Mouse (Mus musculus) kidney, adult 10 weeks (tissue): ENCODE data around the gene Josd1. TPM values are rescaled to one million over a fixed set of nuclear protein-coding genes. Genes with fewer than 3 reads are reported as not detected.

Source experiments
- polyA plus RNA-seq: library from polyadenylated mRNA; stranded (reverse); fragments of 350-450 nt; fragmentation: Illumina TruSeq; extraction: RNeasy Lipid Tissue Mini Kit (QIAGEN cat#74804); gene quantifications from one replicate; pipeline ENCODE4 v1.2.3, GENCODE M21; 2014; ENCODE audit warnings: low read depth, low replicate concordance

Josd1 gene
- 10.3 TPM for polyA plus RNA-seq

DNA sequence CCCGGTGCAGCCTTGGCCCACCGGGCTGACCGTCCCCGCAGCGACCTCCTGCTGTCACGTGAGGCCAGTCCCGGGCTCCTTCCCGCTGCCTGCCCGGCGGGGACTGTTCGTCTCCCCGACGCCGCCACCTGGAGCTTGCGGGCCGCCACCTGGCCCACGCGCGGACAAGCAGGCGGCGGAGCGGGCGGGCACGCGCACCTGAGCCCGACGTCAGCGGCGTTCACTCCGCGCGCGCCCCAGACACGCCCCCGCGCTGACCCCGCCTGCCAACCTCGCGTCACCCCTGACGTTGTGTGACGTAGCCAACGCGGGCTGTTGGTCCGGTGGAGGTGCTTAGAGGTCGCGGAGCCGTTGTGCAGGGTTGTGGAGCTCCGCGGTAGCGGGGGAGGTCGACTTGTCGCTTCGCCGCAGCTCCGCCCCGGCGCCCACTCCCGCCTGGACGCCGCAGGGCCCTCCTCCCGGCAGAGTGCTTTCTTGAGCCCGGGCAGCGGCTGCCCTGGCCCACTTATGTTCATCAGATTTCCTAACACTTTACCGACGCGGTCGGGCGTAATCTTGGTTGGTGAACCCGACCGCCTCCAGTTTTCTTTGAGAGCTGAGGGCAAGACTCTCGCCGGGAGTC, at the start of gene Josd1:
TSS of gene Josd1 (minus strand) at position 274 of the 622 bp plus-strand sequence.

DNA sequence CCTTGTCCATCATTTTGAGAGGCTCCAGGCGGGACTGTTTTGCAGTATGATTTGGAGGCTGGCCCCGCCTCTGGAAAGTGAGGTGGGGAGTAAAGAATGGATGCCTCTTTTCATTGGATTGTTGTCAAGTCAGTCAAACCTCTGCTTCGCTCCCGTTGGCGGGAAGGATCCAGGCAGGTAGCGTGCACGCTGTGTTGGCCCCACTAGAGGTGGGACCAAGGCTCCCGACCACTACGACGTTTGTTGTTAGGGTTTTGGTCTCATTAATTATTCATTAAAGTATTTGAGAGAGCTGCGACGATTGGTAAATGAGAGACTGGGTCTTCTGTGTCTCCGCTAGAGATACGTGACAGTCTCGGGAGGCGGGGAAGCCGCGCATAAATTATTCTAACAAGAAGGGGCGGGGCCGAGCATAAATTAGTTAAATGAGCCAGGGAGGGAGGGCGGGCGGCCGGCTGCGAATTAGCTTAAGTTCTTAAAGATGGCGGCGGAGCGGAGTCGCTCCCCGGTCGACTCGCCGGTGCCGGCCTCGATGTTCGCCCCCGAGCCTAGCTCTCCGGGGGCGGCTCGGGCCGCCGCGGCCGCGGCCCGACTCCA, 2.8 kb upstream of the Josd1 start, which contains the start of gene Gtpbp1:
TSS of gene Gtpbp1 (plus strand) at position 420 of the 597 bp plus-strand sequence.

DNA sequence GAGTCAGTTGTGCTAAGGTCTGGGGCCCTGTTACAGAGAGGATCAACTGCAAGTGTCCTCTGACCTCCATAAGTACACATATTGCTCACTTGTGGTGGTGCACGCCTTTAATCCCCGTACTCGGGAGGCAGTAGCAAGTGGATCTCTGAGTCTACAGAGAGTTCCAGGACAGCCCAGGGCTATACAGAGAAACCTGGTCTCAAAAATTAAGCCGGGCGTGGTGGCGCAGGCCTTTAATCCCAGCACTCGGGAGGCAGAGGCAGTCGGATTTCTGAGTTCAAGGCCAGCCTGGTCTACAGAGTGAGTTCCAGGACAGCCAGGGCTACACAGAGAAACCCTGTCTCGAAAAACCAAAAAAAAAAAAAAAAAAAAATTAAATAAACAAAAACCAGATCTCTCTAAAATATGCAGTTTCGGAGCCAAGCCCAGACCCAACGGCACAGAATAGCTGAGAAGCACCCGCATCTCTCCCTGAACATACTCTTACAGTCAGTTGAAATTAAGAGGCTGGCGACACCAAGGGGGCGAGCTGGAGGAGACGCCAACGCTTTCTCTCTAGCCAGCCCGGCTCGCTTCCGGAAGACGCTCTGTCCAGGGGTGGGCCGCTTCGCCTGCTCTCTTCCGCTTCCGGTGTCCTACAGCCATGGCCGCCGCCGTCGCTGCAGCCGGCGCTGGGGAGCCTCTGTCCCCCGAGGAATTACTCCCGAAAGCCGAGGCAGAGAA, 17.3 kb downstream of the Josd1 start, which contains the start of gene Tomm22:
TSS of gene Tomm22 (plus strand) at position 613 of the 723 bp plus-strand sequence.

DNA sequence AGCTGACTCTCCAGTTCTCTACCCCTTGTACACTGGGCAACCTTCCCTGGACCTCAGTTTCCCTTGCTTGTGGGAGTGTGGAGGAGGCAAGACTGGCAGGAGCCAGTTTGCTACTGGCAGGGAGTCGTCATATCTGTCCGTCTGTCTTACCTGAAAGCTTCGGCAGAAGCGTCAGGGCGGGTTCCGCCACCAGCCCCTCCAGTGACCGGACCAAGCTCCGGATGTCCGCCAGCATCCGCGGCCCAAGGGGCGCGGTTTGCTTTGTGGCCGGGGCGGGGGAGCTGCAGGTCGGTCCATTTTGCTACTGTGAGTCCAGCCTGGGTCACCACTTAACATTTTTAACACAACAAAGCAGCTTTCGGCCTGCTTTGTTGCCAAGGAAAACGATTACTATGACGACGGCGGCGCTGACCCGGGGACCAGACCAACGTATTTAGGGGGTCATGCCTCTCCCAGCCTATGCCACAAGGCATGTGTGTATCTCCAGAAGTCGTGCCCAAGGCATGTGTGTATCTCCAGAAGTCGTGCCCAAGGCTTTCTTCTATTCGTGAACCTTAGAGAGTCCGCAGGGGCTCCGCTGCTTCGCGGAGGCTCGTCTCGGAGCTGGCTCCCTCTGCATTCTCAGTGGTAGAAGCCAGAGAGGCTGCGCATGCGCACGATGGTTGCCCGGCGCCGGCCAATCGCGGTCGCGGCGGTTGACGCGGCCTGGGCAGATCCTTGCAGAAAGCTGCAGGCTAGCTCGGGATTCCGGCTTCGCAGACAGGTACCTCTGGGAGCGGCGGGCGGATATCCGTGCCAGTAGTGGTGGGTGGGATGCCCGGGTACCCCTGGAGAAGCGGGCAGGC, 29.0 kb downstream of the Josd1 start, which contains the start of the genes Fam227a and Cby1:
TSS of gene Fam227a (minus strand) at position 426 of the 845 bp plus-strand sequence.
TSS of gene Cby1 (plus strand) at position 669 of the 845 bp plus-strand sequence.

Other genes with a start within 250 kb of the Josd1 start
- gene Csnk1e, start 232.4 kb downstream of the Josd1 start, polyA plus RNA-seq, result 3.3 TPM
- gene Kcnj4, start 182.7 kb downstream of the Josd1 start, polyA plus RNA-seq, result not detected
- 2.7 TPM for gene Kdelr3, start 171.5 kb downstream of the Josd1 start, polyA plus RNA-seq
- gene Ddx17, start 141.2 kb downstream of the Josd1 start, polyA plus RNA-seq, result 173 TPM
- not detected for gene Dmc1, start 82.8 kb downstream of the Josd1 start, polyA plus RNA-seq
- gene Fam227a, start 29.0 kb downstream of the Josd1 start, polyA plus RNA-seq, result 1.5 TPM
- 2.2 TPM for gene Cby1, start 28.7 kb downstream of the Josd1 start, polyA plus RNA-seq
- 247 TPM for gene Tomm22, start 17.1 kb downstream of the Josd1 start, polyA plus RNA-seq
- 0.73 TPM for gene Gtpbp1, start 2.9 kb upstream of the Josd1 start, polyA plus RNA-seq
- gene Sun2, start 54.6 kb upstream of the Josd1 start, polyA plus RNA-seq, result 2.7 TPM
- 1.3 TPM for gene Dnal4, start 89.9 kb upstream of the Josd1 start, polyA plus RNA-seq
- 0.16 TPM for gene Nptxr, start 116.8 kb upstream of the Josd1 start, polyA plus RNA-seq
- not detected for gene Npcd, start 146.3 kb upstream of the Josd1 start, polyA plus RNA-seq
- gene Cbx6, start 146.8 kb upstream of the Josd1 start, polyA plus RNA-seq, result 3.4 TPM
- gene Apobec3, start 203.7 kb upstream of the Josd1 start, polyA plus RNA-seq, result 6.3 TPM